Mouse (Mus musculus) right cerebral cortex, postnatal 25 days (tissue): ENCODE results near the gene Olfr557.

Experiments used
- DNase-seq: peaks from one replicate; pipeline ENCODE4 v3.0.0; 2022

Gene Olfr557

GRCm38 (mm10) chr7:102695358-102696125 is at the start of gene Olfr557:
Olfr557 (plus strand) TSS chr7:102695910.
- no peak for DNase-seq

GRCm38 (mm10) chr7:102658523-102658922 is 37.2 kb upstream of the Olfr557 start, which contains the start of gene Olfr555:
Olfr555 (plus strand) TSS chr7:102658823.
- DNase-seq = no peak

GRCm38 (mm10) chr7:102664599-102664998 is 31.1 kb upstream of the Olfr557 start, which contains the start of gene Olfr556:
Olfr556 (plus strand) TSS chr7:102664899.
- DNase-seq = no peak

- no peak for DNase-seq
Measured at GRCm38 (mm10) chr7:102665378-102665777, 30.3 kb upstream of the Olfr557 start.

GRCm38 (mm10) chr7:102676225-102676624 is 19.5 kb upstream of the Olfr557 start:
- no peak for DNase-seq

GRCm38 (mm10) chr7:102681916-102682315 is 13.8 kb upstream of the Olfr557 start:
- no peak for DNase-seq

- DNase-seq = peak; percentile 89
Measured at GRCm38 (mm10) chr7:102686944-102687501, 8.7 kb upstream of the Olfr557 start, which contains the start of gene Trim68. Trim68 (minus strand) TSS chr7:102687327.

GRCm38 (mm10) chr7:102698461-102698860 is 2.8 kb downstream of the Olfr557 start:
- DNase-seq = no peak

GRCm38 (mm10) chr7:102701915-102702314 is 6.2 kb downstream of the Olfr557 start, which contains the start of gene Olfr558:
Olfr558 (plus strand) TSS chr7:102702215.
- no peak for DNase-seq

GRCm38 (mm10) chr7:102718970-102719369 is 23.3 kb downstream of the Olfr557 start, which contains the start of gene Olfr33:
Olfr33 (minus strand) TSS chr7:102719070.
- no peak for DNase-seq

GRCm38 (mm10) chr7:102727391-102727790 is 31.7 kb downstream of the Olfr557 start, which contains the start of gene Olfr559:
Olfr559 (minus strand) TSS chr7:102727491.
- DNase-seq = no peak

- no peak for DNase-seq
Measured at GRCm38 (mm10) chr7:102733793-102734192, 38.1 kb downstream of the Olfr557 start.

GRCm38 (mm10) chr7:102737705-102738104 is 42.0 kb downstream of the Olfr557 start:
- DNase-seq = no peak
